Mouse (Mus musculus): ENCODE measurements around the gene Hprt. TPM values are rescaled to one million over a fixed set of nuclear protein-coding genes. Genes with fewer than 3 reads are reported as not detected.

The Hprt gene
- total RNA-seq, 2 experiments from 2014 or later: 143 to 150 TPM

Small RNA genes within 50 kb of the gene (microRNA-seq; reads per million reads assigned to microRNA genes)
- 1,174 reads per million, percentile 79 among the genes with 10 or more reads in this experiment for gene Mir322
- 457 reads per million, percentile 71 among the genes with 10 or more reads in this experiment for gene Mir351
- not detected for gene Mir450-1
- gene Mir450-2: 1.5 reads per million
- 4.3 reads per million, percentile 12 among the genes with 10 or more reads in this experiment for gene Mir450b
- gene Mir503: 38.6 reads per million, percentile 47 among the genes with 10 or more reads in this experiment
- 50.5 reads per million, percentile 50 among the genes with 10 or more reads in this experiment for gene Mir542

Other genes starting within 250 kb of the Hprt start
- gene Ccdc160, start 196.9 kb upstream of the Hprt start, total RNA-seq (2021): 1 to 10 TPM; 2.4 to 2.7 TPM
- 10 to 100 TPM; 16.9 to 19.5 TPM for gene Phf6, start 75.9 kb upstream of the Hprt start, total RNA-seq (2021)